Mouse (Mus musculus) urinary bladder, adult 18-20 months (tissue): ENCODE data around the gene Slc25a5.

Experiments used
- DNase-seq, 2 experiments: peaks; one replicate each; pipeline ENCODE4 v3.0.0; 2022; ENCODE audit warnings: low spot score in 2 of 2, mixed read lengths in 2 of 2

The Slc25a5 gene

GRCm38 (mm10) chrX:36799131-36799879 lies 3.9 kb downstream of the Slc25a5 start:
- no peak for DNase-seq

DNA sequence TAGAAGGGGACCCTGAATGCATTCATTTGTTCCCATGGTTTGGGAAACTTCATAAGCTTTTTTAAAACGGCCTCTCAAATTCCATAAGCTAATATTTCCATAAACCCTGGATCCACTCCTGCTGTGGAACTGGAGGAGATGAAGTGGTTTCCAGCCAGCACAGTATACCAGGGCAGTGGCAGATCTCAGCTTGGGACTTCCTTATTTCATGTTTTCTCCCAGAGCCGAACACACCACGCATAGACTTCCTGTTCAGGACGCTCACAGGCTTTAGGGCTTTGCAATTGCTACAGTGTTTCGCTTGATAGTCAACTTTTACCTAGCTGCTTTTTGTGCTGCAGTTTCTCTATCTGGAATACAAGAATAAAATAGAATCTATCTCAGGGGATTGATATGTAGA lies 7.7 kb downstream of the Slc25a5 start:
- DNase-seq: no peak

DNA sequence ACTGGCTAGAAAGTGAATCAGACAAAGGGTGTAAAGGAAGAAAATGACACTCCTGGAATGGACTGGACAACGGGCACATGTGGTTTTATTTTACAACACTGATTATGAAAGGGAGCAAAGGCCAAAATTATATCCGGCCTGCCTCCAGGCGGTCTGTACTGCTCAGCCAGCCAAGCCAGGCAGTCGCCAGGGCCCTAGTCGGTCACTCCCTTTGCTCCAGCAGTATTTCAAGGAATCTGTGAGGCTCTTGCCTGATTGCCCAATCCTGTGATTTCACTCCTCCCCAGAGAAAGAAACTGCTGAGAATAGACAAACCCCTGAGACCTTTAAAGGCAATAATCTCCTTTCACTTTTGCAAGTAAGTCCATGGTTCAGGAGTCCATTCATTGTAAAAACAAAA lies 8.7 kb downstream of the Slc25a5 start:
- DNase-seq: peak in 1 of 2 experiments; percentile 36

- DNase-seq: no peak
These were observed 10.2 kb downstream of the Slc25a5 start for GRCm38 (mm10) chrX:36805466-36806235.

DNA sequence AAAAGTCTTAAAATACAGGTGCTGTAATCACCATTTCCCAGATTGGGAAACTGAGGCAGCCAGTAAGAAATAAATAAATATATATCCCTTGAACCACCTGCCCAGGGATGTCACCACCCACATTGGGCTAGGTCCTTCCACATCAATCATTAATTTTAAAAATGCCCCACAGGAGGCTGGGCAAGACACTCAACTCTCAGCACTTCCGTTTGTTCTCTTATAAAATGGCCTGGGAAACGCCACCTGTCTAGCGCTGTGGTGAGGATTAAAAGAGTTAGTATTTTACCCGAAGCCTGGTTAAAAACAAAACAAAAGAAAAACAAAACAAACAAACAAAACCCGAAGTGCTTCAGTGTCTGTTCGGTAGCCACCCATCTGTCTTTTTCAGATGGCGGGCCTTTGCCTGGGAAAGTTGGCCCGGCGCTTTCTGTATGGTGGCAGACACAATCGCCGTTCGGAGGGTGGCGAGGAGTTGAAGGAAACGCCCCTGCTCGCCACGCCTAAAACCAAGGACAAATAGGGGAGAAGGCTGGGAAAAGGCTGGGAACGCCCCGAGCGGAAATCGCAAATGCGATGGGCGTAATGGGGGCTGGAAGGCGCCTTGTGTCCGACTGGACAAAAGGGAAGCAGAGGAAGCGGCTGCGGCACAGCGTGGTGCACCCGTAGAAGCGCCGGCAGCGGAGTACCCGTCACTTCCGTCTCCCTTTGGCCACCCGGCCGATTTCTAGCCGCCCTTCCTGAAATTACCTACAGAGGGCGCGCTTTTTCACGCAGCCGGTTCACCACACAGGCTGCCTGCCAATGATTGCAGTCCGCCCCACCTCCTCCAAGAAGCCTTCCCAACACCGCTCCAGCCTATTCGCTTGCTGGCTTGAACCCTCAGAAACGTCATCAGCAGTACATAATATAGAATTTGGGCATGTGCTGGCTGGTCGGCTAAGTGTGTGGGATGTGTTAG lies 12.2 kb downstream of the Slc25a5 start:
- DNase-seq: peak; percentile 56 to 82

GRCm38 (mm10) chrX:36808318-36808683 lies 12.8 kb downstream of the Slc25a5 start:
- DNase-seq: no peak

GRCm38 (mm10) chrX:36811377-36811776 lies 15.9 kb downstream of the Slc25a5 start:
- DNase-seq: no peak

GRCm38 (mm10) chrX:36814161-36814836 lies 18.8 kb downstream of the Slc25a5 start:
- peak in 1 of 2 experiments; percentile 39 for DNase-seq

DNA sequence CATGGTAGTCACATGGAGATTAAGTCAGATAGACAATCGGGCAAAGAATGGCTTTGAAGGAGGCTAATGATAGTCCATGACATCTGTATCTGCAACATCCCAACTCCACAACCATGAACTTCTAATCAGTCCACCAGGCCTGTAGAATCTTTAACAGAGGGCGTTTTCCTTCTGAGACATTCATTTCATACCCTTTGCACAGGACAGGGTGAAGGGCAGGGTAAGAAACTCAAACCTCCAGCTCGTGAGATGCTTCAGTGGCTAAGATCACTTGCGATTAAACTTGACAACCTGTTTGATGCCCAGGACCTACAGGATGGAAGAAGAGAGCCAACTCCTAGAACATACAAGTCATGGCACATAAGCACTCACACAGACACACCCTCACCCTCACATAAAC lies 19.6 kb downstream of the Slc25a5 start:
- DNase-seq: no peak

GRCm38 (mm10) chrX:36815439-36815838 lies 20.0 kb downstream of the Slc25a5 start:
- DNase-seq: no peak

DNA sequence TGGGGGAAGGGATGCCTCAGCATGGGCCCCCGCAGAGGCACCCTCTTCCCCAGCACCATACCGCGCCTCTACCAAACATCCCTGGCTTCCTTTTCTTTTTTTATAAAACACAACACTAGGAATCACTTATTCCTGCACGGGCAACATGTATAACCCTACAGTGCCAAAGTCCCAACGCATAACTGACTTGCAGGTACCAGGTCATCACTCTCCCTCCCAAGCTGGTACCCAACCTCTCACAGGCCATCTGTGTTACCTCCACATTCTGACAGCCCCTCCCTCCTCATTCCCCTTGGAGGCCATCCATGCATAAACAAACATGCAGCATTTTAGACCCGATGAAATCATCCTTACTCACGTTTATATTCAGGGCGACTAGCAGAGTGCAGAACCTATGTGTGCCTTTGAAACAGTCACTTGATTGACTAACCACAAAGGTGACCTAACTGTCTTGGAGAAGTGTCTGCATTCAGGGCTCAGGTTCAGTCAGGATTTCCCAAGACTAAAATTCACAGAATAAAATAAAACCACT lies 21.0 kb downstream of the Slc25a5 start:
- no peak for DNase-seq

- no peak for DNase-seq
These were observed 21.5 kb downstream of the Slc25a5 start for GRCm38 (mm10) chrX:36816953-36817441.

DNA sequence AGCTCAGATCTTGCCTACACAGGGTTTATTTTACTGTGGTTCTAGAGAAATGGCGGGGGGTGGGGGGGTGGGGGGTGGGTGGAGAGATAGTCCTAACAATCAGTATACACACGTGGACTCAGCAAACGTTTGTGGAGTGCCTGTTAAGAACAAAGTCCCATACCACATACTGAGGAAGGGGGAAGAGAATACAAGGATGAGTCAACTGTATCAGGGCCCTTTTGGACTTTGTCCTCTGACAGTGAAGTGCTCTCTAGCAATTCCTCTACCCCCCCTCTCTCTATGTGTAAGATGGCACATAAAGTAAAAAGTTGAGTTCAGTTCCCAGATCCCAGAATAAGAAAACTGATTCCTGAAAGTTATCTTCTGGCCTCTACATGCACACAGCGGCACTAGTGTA lies 24.1 kb downstream of the Slc25a5 start:
- no peak for DNase-seq

DNA sequence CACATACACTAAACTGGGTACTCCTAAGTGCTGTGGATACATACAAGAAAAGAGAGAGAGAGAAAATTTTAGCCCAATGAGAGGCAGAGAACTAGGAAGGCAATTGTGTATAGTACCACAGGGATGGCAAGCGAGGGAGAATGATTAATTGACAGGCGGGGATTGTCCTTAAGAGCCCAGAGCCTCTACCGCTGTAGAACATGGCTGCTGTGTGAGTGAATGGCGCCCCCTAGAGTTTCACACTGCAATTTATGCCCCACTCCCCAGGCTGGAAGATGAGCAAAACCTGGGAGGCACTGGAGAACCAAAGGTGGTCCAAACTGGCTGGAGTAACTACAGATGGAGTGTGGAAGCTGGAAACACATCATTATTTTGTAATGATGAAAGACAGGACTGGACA lies 24.8 kb downstream of the Slc25a5 start:
- DNase-seq: peak in 1 of 2 experiments; percentile 22

GRCm38 (mm10) chrX:36823932-36824711 lies 28.7 kb downstream of the Slc25a5 start:
- DNase-seq: no peak

- DNase-seq: no peak
These were observed 29.6 kb downstream of the Slc25a5 start for GRCm38 (mm10) chrX:36825032-36825431.

- no peak for DNase-seq
These were observed 31.4 kb downstream of the Slc25a5 start for GRCm38 (mm10) chrX:36826873-36827272.

- peak in 1 of 2 experiments; percentile 42 for DNase-seq
These were observed 34.8 kb downstream of the Slc25a5 start for GRCm38 (mm10) chrX:36830271-36830670.

DNA sequence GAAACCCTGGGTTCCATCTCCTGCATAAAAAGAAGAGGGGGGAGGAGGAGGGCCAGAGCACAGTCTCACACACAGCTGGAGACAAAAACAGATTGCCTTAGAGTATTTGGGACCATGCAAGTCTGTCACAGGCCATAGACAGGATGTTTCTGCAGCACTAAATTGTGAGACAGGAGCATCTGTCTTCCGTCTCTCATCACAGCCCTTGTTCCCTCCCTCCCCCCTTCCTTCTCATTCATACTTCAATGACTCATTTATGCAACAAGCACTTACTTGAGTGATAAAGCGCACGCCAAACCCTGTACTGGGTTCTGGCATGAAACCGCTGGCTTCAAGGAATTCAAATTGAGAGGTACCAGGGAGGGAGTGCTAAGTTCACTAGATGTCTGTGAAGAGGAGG lies 36.2 kb downstream of the Slc25a5 start:
- DNase-seq: no peak
